Mouse (Mus musculus) spleen, adult 2 months (tissue): ENCODE results near the gene Pfkfb3.

Experiments used
- CTCF ChIP-seq: fragments of 200-500 bp; IDR thresholded peaks from 2 replicates; pipeline ENCODE4 v1.5.1; 2011; ENCODE audit warnings: mild to moderate bottlenecking, inconsistent platforms; ENCODE audit not compliant: insufficient read depth, insufficient read length, insufficient replicate concordance; ENCODE audit errors: extremely low read depth
- POLR2A ChIP-seq: fragments of 200-500 bp; IDR thresholded peaks from 2 replicates; pipeline ENCODE4 v1.6.1; 2011; ENCODE audit warnings: low read depth, low read length, inconsistent platforms

- TF ChIP-seq CTCF (peak; percentile 100), POLR2A (0 out of 2 replicates have a peak, but pooled peaks have one; percentile 61)
Observed at GRCm38 (mm10) chr2:11602506-11603489, 48.9 kb upstream of the Pfkfb3 start.
